Mouse (Mus musculus) embryonic stem cell, embryonic (primary cell): ENCODE results near the gene Gm16867.
"Not testable (repeated sequence)": the region's sequence is repeated elsewhere in the genome, so short reads cannot be mapped to it uniquely, and the experiment has no call there.

Experiments
- CTCF ChIA-PET, 4 experiments: fragments of 300-600 bp in 2 of 4; fragments of 350-600 bp in 2 of 4; sonication (Branson Sonifier 250); formaldehyde crosslinking; loops; one replicate each; lab custom pipeline; 2022; ENCODE audit warnings: inconsistent platforms in 2 of 4; lab: Charles Lee
- POLR2A ChIA-PET, 4 experiments: fragments of 300-600 bp in 2 of 4; fragments of 350-600 bp in 2 of 4; sonication (Branson Sonifier 250); formaldehyde crosslinking; loops; one replicate each; lab custom pipeline; 2022; ENCODE audit warnings: antibody characterized with exemption in 4 of 4, inconsistent platforms in 1 of 4; lab: Charles Lee

Gm16867 gene

DNA sequence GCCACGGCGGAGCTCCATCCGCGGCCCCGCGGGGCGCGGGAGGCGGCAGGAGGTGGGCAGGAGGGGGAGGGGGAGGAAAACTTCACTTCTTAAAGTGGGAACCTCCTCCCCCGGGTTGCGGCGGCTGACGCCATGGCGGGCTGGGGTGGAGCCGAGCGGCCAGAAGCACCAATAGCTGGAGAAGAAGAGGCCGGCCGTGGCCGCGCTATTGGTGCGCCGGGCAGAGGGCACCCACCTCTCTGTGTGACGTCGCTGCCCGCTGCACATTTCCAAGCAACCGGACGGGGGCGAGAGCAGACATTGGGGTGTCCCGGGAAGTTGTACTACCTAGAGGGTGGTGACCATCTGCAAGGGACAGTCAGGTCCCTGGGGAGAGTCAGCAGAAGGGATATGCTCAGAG, at the start of gene Gm16867:
Gene Gm16867, minus strand, starts transcription at position 189 of the 400 bp plus-strand sequence.
- CTCF ChIA-PET, POLR2A ChIA-PET: not testable (repeated sequence)

DNA sequence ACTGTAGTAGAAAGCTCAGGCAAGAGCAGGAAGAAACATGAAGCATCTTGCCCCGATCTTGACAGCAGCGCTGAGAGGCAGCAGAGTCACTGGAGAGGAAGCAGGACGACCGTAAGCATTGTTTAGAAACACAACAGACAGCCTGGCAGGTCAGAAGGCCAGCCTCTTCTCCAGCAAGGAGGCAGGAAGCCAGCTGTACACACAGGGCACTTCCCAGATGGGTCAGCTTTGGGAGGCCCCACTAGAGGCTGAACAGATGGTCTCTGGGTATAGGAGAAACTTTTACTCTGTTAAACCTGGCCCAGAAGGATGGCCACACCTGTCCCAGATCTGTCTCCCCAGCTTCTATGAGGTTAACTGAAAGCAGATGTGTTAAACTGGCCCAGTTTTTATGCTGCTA, 44.1 kb upstream of the Gm16867 start:
- POLR2A ChIA-PET, CTCF ChIA-PET: not testable (repeated sequence)

DNA sequence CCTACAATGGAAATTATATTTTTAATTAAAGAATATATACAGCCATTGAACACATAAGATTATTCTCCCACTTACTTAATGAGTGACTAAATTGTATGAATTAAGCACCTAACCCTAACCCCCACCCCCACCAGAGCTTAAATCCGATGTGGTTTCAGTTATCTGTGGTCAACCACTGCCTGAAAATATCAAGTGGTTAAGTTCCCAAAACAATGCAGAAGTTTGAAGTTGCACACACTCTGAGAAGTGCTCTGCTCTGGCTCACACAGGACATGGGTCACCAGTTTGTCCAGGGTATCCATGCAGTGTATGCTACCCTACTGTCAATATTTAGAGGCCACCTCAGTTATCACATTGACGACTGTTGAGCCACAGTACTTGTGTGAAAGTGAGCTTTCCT, 41.9 kb upstream of the Gm16867 start:
- POLR2A ChIA-PET, CTCF ChIA-PET: not testable (repeated sequence)

DNA sequence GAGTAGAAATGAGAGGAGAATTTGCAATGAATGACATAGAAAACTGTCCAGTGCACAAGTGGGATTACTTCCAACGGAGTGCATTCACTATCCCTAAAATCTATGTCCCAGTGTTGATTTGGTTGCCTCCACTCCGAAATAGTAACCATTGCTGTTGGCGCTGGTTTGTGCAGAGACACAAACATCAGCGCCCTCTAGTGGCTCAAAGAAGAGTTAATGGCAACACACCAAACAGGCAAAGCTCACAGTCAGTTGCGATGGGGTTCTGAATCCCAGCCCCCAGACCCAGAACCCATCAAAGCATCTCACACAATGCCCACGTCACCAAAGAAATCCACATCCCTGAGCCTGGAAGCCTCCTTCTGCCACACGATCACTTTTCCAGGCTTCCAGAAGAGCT, 40.9 kb upstream of the Gm16867 start:
- POLR2A ChIA-PET, CTCF ChIA-PET: not testable (repeated sequence)

DNA sequence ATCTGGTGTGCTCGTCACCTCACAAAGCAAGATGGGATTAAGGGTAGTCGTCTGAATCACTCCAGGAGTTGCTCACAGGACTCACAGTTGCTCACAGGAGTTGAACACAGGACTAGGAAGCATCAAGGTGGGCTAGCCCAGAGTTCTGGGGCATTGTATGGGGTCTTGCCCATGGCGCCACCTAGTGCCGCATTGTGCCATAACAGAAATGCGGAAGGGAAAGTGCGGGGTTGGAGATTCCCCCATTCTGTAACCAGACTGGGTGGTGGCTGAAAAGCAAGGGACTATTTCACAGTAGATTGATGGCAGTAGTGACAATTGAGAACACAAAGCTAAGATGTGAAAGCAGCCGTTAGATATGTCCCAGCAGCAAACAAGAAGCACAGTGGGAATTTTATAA, 39.5 kb upstream of the Gm16867 start:
- POLR2A ChIA-PET: not testable (repeated sequence)

DNA sequence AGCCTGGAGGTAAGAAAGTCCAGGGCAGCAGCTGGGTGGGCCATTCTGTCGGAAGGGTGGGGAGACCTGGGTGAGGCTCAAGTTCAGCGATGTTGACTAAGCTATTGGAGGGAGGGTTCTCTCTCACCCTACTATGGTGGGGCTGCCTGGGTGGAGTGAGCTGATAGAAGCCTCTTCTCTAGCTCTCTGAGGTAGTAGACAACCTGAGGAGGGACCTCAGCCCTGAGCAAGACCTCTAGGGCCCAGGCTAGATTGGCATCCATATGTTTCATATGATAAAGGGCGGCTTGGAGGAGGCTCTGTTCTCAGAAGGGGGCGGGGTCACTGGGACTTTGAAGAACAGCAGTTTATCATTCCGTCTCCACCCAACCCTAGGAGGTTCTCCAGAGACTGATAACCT, 37.0 kb upstream of the Gm16867 start:
- POLR2A ChIA-PET, CTCF ChIA-PET: not testable (repeated sequence)

More for the DNA sequence above, 39.5 kb upstream of the Gm16867 start:
- CTCF ChIA-PET: not testable (repeated sequence)

DNA sequence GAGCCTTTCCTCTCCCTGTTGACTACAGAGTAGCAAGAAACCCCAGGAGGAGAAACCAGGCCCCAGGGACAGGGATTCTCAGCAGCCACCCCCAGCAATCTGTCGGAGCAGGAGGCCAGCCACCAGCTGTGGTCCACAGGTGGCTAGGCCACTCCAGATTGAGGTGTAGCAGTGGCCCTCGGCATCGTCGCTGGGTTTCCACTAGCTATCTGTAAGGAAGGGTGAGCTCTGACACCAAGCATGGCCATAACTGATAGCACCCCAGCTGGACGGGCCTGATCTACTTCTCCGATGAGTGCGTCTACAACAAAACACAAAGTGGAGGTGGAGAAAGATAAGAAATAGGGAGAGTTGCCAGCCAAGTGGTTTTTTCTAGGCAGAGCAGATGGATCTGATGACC, 33.4 kb upstream of the Gm16867 start:
- CTCF ChIA-PET, POLR2A ChIA-PET: not testable (repeated sequence)

DNA sequence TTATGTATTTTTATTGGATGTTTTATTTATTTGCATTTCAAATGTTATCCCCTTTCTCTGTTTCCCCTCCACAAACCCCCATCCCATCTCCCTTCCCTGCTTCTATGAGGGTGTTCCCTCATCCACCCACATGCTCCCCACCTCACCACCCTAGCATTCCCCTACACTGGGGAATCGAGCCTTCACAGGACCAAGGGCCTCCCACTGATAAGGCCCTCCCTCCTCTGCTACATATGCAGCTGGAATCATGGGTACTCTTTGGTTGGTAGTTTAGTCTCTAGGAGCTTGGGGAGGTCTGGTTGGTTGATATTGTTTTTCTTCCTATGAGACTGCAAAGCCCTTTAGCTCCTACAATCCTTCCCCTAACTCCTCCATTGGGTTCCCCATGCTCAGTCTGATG, 23.0 kb upstream of the Gm16867 start:
- POLR2A ChIA-PET, CTCF ChIA-PET: not testable (repeated sequence)

DNA sequence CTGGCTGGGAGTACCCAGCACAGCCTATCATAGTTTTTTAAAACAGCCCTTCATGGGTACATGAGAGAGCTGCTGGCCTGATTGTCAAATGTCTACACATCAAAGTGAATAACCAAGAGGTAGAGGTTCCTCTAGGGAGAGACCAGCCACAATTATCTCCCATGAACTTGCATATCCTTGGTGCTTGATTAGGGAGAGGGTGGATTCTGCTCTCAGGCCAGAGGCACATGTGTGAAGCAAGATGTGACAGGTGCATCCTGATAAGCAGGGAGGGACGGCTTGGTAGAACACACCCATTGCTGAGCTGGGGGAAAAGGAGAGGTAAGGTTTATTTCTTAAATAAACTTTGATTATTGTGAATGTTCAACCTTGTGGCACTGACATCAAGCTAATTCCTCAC, 19.8 kb upstream of the Gm16867 start:
- POLR2A ChIA-PET, CTCF ChIA-PET: not testable (repeated sequence)

DNA sequence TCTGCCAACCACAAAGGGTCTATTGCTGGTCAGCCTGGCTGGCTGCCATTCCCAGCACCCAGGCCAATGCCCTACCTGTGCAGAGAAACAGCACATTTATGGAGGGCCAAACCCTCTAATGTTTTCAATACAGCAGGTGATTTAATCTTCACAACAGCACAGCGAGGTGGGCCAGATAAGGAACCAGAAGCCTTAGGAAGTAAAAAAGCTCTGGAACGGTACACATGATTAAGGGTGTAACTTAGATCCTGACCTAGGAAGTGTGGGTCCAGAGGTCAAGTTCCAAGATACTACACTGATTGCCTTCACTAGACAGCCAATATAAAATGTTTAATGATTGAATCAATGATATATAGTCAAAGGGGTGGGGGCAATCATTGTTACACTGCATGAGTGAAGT, 17.6 kb upstream of the Gm16867 start:
- POLR2A ChIA-PET, CTCF ChIA-PET: not testable (repeated sequence)

DNA sequence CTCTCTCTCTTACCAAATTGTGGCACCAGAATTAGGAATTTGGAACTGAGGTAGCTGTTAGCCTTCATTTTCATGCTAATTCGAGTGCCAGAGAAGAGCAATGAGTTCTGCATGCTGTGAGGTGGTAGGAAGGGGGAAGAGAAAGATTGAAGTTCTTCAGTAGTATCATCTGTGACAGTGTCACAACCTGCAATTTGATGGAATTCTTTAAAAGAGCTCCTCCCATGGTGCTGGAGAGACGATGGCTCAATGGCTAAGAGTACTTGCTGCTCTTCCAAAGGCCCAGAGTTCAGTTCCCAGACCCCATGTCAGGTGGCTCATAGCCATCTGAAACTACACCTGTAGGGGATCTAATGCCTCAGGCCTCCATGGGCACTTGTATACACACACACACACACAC, 9.3 kb upstream of the Gm16867 start, which contains the start of gene Gm27179:
Gene Gm27179, minus strand, starts transcription at position 101 of the 400 bp plus-strand sequence.
- POLR2A ChIA-PET, CTCF ChIA-PET: not testable (repeated sequence)

DNA sequence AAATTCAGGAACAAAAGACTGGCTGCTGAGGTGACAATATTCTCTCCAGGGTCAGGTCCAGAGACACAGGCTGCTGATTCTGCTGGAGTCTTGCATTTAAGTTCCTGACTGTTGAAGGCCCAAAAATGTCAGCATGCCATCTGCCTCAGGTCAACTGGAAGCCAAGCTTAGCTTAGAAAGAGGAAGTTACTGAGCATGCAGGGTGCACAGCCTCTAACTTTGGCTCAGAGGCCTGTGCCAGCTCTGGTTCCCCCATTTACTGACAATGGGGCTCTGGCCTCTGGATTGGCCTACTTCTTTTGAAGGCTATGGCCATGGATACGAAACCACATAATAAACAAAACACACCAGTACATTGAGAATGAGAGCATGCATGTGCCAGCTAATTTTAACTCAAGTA, 3.8 kb upstream of the Gm16867 start:
- POLR2A ChIA-PET, CTCF ChIA-PET: not testable (repeated sequence)

DNA sequence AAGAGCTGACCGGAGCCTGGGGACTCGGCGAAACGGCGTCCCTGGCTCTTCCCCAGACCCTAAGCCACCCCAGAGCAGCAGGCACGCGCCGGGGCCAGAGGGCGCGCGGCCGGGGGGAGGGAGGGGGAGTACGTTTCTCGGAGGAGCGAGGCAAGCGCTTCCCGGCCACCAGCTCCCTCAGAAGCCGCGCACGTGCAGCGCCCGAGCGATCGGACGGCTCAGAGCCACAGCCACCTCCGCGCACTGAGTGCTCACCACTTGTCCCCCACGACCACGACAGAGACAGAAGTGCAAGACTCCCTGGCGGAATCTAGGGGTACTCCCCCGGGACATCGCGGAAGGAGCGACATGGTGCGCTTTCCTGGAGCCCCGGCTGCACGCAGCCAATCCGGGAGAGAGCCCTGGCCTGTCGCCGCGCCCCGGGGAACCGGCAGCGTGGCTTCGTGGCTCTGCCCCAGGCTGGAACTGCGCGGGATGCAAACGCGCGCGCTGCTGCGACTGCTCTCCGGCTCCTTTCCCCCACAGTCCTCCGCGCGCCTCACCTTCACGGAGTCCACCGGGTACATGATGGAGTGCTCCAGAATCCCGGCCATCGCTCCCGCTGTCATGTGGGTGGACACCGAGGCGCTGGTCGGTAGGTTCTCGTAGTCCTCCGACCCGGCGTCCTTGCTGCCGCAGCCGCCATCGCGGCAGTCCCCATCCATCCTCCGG, 567 bp downstream of the Gm16867 start:
- POLR2A ChIA-PET, CTCF ChIA-PET: not testable (repeated sequence)

DNA sequence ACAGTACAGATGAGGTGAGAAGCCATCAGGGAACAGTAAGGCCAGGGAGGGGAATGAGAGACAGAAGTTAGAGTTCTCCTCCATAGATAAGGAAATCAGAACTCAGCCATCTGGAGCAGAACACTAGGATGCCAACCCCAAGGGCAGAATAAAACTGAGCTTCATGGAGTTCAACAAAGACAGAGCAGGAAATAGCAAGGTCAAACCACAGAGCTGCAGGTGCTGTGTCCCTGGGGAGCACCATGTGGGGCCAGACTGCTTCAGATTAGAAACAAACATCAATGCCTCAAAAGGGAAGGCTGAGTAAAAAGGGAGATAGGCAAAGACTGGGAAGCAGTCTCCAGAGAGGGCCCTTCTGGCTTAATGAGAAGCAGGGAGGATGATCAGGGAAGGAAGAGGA, 6.9 kb downstream of the Gm16867 start:
- POLR2A ChIA-PET, CTCF ChIA-PET: not testable (repeated sequence)

DNA sequence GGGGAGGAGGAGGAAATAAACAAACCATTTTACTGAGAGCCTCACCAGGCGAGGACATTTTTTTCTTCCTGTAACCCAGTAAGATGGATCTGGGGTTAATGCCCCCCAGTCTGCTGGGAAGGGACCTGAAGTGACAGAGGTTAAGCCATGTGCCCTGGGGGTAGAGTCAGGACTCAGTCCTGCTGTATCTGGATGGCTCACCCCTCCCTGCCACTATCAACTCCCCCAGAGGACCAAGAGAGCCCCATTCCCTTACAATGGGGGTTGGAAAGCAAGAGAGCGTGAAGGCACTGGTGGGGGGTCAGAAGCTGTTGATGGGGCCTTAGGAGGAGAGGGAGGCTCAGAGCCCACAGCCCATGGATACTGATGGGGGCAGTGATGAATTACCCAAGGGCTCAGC, 8.2 kb downstream of the Gm16867 start:
- POLR2A ChIA-PET, CTCF ChIA-PET: not testable (repeated sequence)

DNA sequence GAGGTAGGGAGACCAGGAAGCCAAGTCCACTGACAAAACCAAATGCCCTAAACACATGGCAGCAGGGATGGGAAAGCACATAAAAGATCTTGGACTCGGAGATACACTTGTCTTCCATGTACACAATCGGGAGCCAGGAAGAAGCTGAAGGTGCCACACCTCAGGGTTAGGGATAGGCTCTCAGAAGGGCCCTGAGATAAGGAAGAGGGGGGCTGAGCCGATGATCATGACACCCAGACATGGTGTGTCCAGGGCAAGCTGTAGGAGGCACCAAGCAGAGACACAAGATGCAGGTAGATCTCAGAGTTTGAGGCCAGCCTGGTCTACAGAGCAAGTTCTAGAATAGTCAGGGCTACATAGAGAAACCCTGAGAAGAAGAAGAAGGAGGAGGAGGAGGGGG, 8.6 kb downstream of the Gm16867 start:
- CTCF ChIA-PET, POLR2A ChIA-PET: not testable (repeated sequence)

DNA sequence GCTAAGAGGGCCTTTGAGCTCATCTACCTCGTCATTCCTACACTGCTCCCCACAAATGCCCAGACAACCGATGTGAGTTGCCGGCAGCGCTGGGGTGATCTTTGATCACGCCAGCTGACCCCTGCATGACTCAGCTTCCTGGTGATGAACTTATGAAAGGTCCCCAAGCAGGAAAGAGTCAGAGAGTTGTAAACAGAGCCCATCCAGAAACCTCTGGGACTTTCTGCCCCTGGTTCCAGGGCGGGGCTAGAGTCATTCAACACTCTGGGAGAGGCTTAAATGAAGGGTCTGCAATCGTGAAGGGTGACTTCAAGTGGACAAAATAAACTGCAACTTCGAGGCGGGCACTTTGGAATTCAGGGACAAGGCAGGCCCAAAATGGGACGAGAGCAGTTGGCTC, 15.2 kb downstream of the Gm16867 start:
- CTCF ChIA-PET, POLR2A ChIA-PET: not testable (repeated sequence)

DNA sequence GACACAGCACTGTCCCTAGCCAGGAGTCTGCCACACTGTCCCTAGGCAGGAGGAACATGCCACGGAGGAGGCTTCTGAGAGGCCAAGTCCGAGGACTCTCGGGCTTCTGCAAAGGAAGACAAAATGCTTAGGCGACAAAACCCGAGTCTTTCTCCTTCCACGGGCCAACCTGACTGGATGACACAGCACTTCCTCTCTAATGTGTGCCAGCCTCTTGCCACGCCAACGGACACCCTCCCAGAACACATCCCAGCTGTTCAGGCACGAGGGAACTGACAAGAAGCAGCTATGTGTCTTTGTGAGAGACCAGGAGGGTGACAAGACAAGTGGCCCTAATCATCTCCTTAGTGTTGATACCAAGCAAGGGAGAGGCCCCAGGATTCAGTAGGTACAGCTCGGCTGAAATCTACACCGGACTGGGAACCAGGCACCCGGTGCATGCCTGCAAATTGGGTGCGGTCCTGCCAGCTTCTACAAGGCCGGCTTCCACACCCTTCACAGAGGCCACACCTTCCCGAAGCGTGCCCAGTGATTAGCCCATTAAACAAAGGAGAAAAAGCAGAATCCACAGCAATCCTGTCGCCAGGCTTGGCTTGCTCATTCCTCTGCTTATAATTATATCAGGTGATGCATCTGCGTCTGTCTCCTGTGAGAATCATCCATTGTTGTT, 17.6 kb downstream of the Gm16867 start:
- POLR2A ChIA-PET, CTCF ChIA-PET: not testable (repeated sequence)

DNA sequence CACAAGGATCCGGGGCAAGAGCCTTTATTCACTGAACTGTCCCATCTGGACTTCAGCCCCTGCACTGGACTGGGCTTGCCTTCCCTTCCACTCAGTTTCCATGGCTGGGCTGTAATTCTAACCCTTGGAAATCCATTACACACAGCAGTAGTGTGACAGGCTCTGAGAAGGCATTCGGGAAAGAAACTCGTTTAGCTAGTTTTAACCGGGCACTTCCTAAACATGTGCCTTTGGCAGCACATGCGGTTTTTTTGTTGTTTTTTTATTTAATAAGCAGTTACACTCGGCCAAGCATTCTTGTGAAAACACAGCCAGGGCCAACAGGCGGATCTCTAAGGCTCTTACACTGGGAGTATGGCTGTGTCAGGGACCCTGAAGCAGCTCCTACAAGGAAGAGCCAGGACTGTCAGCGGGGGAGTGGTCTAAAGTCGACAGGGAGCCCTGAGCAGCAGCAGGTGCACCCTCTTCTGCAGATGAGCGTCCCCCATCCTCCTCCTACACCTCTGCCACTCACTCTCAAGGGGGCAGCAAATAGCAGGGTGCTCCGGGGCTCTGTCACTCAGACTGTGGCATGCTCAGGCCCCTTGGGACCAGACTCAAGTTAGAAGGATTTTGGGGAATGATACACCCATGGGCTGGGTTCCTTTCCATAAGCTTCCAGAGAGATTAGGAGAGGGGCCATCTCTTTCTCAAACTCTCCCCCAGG, 29.1 kb downstream of the Gm16867 start:
- CTCF ChIA-PET, POLR2A ChIA-PET: not testable (repeated sequence)

DNA sequence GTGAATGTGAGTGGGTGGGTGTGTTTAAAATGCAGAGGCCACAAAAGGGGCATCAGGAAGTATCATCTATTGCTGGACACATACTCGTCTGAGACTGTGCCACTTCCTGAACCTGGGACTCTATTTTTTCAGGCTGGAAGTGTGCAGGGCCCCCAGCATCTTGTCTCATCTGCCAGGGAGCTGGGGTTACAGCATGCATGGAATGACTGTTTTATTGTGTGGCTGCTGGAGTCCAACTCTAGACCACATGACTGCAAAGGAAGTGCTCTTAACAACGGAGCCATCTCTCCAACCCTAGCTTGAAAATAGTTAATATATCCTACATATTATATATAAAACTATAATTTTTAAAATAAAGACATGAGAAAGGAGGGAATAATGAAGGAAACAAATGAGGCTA, 29.8 kb downstream of the Gm16867 start:
- POLR2A ChIA-PET, CTCF ChIA-PET: not testable (repeated sequence)
